Mouse (Mus musculus) midbrain, embryonic 13.5 days (tissue): ENCODE measurements around the gene Sgca. TPM values are rescaled to one million over a fixed set of nuclear protein-coding genes. Genes with fewer than 3 reads are reported as not detected.

Experiments
- ATAC-seq: fragments of 200-750 bp; cut with Nextera tagmentation; 2 replicates; pipeline ENCODE4 v1.8.0; 2017; ENCODE audit warnings: mild to moderate bottlenecking, moderate TSS enrichment, moderate library complexity
- H3K27ac ChIP-seq: fragments of 300-500 bp; sonication (generic); 2 replicates; pipeline ENCODE4 v1.5.1; 2015; ENCODE audit warnings: inconsistent platforms, mild to moderate bottlenecking, moderate library complexity
- H3K27me3 ChIP-seq: fragments of 300-500 bp; sonication (generic); 2 replicates; pipeline ENCODE4 v1.6.1; 2015; ENCODE audit warnings: mild to moderate bottlenecking, inconsistent platforms
- H3K36me3 ChIP-seq: fragments of 300-500 bp; sonication (generic); 2 replicates; pipeline ENCODE4 v1.6.1; 2015; ENCODE audit warnings: mild to moderate bottlenecking, inconsistent platforms
- H3K4me1 ChIP-seq: fragments of 300-500 bp; sonication (generic); replicated peaks from 2 replicates; pipeline ENCODE4 v1.6.1; 2015; ENCODE audit warnings: inconsistent platforms
- H3K4me2 ChIP-seq: fragments of 300-500 bp; sonication (generic); replicated peaks from 2 replicates; pipeline ENCODE4 v1.6.1; 2015; ENCODE audit warnings: moderate library complexity, mild to moderate bottlenecking, inconsistent platforms
- H3K4me3 ChIP-seq: fragments of 300-500 bp; sonication (generic); replicated peaks from 2 replicates; pipeline ENCODE4 v1.5.1; 2015; ENCODE audit warnings: mild to moderate bottlenecking, inconsistent platforms
- H3K9ac ChIP-seq: fragments of 300-500 bp; sonication (generic); replicated peaks from 2 replicates; pipeline ENCODE4 v1.6.1; 2015; ENCODE audit warnings: mild to moderate bottlenecking, inconsistent platforms
- H3K9me3 ChIP-seq: fragments of 300-500 bp; sonication (generic); 2 replicates; pipeline ENCODE4 v1.6.1; 2016; ENCODE audit warnings: mild to moderate bottlenecking, inconsistent platforms
- WGBS: fragments of 180-500 bp; shearing (Covaris S2); methylation state at CpG from one replicate; pipeline ENCODE4 v1.1.7; 2015; 5-methylcytosine and 5-hydroxymethylcytosine counted together
- polyA plus RNA-seq: library from polyadenylated mRNA; unstranded; fragments of >200 nt; fragmentation: Nextera tagmentation; extraction: Ambion mirVana; gene quantifications from 2 replicates; pipeline ENCODE4 v1.2.1, GENCODE M21; 2015

Sgca gene
- polyA plus RNA-seq, 1 experiment from 2014 or later: 0.17 TPM

DNA sequence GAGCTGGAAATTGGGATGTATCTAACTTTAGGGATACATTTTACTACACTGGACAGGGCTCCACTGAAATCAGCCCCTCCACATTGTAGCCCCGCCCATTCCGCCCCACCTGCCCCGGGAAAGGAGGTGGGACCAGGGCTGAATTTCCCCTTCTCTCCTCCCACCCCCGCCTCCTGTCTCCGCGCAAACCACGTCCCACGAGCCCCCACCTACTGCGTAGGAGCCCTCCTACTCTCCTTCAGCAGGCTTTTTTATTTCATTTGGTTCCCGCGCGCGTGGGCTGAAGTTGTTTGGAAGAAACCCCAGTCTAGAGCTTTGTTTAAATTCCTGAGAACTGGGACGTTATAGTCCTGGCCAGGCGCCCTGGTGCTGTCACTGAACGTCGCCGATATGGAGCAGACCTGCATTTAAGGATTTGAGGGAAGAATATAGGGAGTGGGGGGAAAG lies 38.8 kb downstream of the Sgca start:
- peak overlapping the region; percentile 28 for H3K4me3 ChIP-seq
- ATAC-seq: peak; percentile 46
- H3K9me3 ChIP-seq: no peaks in the 10 kb centered on the region
- H3K4me2 ChIP-seq: peak overlapping the region; percentile 53
- H3K27ac ChIP-seq: no peak overlapping the region
- H3K36me3 ChIP-seq: no peaks in the 10 kb centered on the region
- no peak overlapping the region; the same call in 1 of the 2 replicates for H3K9ac ChIP-seq
- under 1% methylated on average over 18 of the region's 18 CpGs for WGBS
- H3K4me1 ChIP-seq: peaks cover 23% of the 10 kb centered on the region
- peaks cover 90% of the 10 kb centered on the region for H3K27me3 ChIP-seq

DNA sequence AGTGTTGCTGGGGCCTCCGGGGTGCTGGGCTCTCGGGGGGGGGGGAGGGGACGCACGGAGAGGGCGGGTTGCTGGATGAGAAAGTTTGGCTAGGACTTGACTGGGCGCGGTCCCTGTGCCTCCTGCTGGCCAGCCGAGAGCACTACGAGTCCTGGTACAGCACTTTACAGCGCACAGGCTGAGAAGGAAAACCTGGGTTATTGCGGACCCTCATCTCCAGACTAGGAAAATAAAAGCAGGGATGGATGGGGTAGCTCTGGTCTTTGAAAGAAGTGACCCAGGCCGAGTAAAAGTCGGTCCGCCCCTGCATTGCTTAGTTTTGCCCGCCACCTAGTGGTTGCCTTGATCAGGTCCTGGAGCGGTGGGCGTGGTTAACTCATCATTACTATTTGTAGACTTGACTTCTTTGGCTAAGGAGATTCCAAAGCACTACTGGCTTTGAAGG lies 39.3 kb downstream of the Sgca start:
- no peaks in the 10 kb centered on the region for H3K36me3 ChIP-seq
- peak; percentile 76 for ATAC-seq
- H3K9me3 ChIP-seq: no peaks in the 10 kb centered on the region
- H3K9ac ChIP-seq: no peak overlapping the region
- H3K27ac ChIP-seq: no peak overlapping the region
- H3K27me3 ChIP-seq: peaks cover 89% of the 10 kb centered on the region
- H3K4me2 ChIP-seq: peak overlapping the region; percentile 53
- peaks cover 23% of the 10 kb centered on the region for H3K4me1 ChIP-seq
- H3K4me3 ChIP-seq: peak overlapping the region; percentile 25
- 1% methylated on average over 17 of the region's 17 CpGs for WGBS

DNA sequence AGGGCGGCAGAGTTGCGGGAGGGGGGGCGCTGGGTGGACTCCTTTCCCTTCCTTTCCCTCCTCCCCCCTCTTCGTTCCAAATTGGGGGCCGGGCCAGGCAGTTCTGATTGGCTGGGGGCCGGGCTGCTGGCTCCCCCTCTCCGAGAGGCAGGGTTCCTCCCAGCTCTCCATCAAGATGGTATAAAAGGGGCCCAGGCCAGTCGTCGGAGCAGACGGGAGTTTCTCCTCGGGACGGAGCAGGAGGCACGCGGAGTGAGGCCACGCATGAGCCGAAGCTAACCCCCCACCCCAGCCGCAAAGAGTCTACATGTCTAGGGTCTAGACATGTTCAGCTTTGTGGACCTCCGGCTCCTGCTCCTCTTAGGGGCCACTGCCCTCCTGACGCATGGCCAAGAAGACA lies 40.1 kb downstream of the Sgca start, which contains the start of gene Col1a1:
TSS of gene Col1a1 (plus strand) at position 180 of the 400 bp plus-strand sequence.
- WGBS: 21% methylated on average over 19 of the region's 19 CpGs
- Histone ChIP-seq H3K27me3 (peaks cover 85% of the 10 kb centered on the region), H3K9ac (no peak within 1 kb of the TSS), H3K4me2 (peak within 1 kb of the TSS; percentile 53), H3K4me1 (peaks cover 23% of the 10 kb centered on the region), H3K36me3 (no peaks in the 10 kb centered on the region), H3K4me3 (peak within 1 kb of the TSS; percentile 25), H3K27ac (no peak within 1 kb of the TSS), H3K9me3 (no peaks in the 10 kb centered on the region)
- ATAC-seq: no peak

DNA sequence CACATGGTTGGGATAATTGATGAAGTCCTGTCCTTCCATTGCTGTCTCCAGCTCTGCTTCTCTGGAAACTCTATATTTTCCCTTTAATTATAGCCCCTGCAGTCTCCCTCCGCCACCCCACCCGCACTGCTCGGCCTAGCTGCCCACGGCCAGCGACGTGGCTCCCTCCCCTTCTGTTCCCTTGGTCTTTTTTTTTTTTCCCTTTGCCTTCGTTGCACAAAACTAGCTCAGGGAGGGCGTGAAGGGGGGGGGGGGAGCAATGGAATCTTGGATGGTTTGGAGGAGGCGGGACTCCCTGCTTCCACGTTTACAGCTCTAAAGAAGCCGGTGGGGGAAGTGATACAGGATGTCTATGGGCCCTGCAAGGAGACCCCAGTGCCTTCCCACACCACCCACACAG lies 41.6 kb downstream of the Sgca start:
- no peak for ATAC-seq
- H3K27ac ChIP-seq: no peak overlapping the region
- no peaks in the 10 kb centered on the region for H3K36me3 ChIP-seq
- H3K9ac ChIP-seq: no peak overlapping the region
- H3K4me3 ChIP-seq: no peak overlapping the region
- no peaks in the 10 kb centered on the region for H3K9me3 ChIP-seq
- WGBS: 44% methylated on average over 11 of the region's 11 CpGs
- no peak overlapping the region for H3K4me2 ChIP-seq
- H3K27me3 ChIP-seq: peaks cover 73% of the 10 kb centered on the region
- peaks cover 23% of the 10 kb centered on the region for H3K4me1 ChIP-seq

DNA sequence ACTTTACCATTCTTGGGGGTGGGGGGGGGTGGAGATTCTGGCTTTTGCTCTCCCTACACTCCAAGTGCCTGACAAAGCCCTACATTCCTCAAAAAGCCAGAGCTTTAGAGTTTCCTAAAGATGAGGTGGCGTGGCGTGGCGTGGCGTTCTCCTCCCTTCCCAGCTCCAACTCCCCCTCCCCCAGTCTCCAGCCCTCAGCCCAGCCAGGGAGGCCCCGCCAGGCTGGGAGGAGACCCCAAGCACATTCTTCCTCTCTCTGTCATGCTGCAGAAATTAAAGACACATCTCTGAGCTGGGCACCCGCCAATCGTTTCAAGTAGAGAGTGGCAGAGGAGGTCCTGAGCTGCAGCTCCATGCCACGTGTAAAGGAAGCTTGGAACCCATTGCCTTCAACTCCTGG lies 42.5 kb downstream of the Sgca start:
- 16% methylated on average over 8 of the region's 8 CpGs for WGBS
- H3K36me3 ChIP-seq: no peaks in the 10 kb centered on the region
- H3K4me2 ChIP-seq: no peak overlapping the region
- H3K27me3 ChIP-seq: peaks cover 66% of the 10 kb centered on the region
- no peak overlapping the region for H3K4me3 ChIP-seq
- H3K4me1 ChIP-seq: peaks cover 32% of the 10 kb centered on the region
- ATAC-seq: no peak
- H3K9ac ChIP-seq: no peak overlapping the region
- no peak overlapping the region for H3K27ac ChIP-seq
- H3K9me3 ChIP-seq: no peaks in the 10 kb centered on the region

DNA sequence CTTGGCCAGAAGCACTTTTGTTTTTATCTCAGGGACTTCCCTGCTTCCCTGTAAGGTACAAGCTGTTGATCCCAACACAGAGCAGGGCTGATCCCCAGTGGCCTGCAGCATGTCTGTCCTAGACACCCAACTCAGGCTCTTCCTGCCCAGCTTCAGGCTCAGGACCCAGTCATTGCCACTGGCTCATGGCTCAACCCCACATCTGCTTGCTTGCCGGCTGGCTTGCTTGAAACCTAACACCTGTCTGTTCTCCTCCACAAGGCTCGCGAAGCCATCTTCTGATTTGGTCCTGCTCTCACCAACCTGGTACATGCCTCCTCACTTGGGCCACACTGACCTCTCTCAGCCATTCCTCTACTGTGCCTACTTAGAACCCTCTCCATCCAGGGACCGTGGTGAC lies 46.0 kb downstream of the Sgca start:
- WGBS: 60% methylated on average over 4 of the region's 4 CpGs
- Histone ChIP-seq H3K9me3 (no peaks in the 10 kb centered on the region), H3K27ac (no peak overlapping the region), H3K36me3 (no peaks in the 10 kb centered on the region), H3K9ac (no peak overlapping the region), H3K4me3 (no peak overlapping the region), H3K4me2 (no peak overlapping the region), H3K27me3 (peaks cover 35% of the 10 kb centered on the region), H3K4me1 (peaks cover 19% of the 10 kb centered on the region)
- ATAC-seq: no peak

DNA sequence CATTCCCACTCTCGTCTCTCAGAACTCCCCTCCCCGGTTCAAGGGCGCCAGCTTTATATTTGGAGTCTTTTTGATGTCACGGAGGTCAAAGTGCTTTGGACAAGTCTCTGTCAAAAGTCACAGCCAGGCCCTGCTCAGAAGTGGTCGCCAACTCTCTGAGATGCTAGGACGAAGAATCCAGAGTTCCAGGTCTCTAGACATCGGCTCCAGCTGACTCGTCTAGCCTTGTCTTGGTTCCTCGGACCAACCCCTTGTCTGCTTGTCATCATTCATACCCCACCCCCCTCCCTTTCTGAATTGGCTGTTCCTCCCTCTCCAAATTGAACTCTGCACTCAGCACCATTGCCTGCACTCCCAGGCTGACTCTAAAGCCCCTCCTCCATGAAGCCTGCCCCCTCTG lies 46.5 kb downstream of the Sgca start:
- no peak overlapping the region for H3K9ac ChIP-seq
- H3K27ac ChIP-seq: no peak overlapping the region
- H3K27me3 ChIP-seq: peaks cover 29% of the 10 kb centered on the region
- H3K4me1 ChIP-seq: peaks cover 19% of the 10 kb centered on the region
- no peaks in the 10 kb centered on the region for H3K36me3 ChIP-seq
- no peak for ATAC-seq
- no peak overlapping the region for H3K4me3 ChIP-seq
- whole genome bisulfite sequencing: 51% methylated on average over 9 of the region's 9 CpGs
- H3K4me2 ChIP-seq: no peak overlapping the region
- H3K9me3 ChIP-seq: no peaks in the 10 kb centered on the region

DNA sequence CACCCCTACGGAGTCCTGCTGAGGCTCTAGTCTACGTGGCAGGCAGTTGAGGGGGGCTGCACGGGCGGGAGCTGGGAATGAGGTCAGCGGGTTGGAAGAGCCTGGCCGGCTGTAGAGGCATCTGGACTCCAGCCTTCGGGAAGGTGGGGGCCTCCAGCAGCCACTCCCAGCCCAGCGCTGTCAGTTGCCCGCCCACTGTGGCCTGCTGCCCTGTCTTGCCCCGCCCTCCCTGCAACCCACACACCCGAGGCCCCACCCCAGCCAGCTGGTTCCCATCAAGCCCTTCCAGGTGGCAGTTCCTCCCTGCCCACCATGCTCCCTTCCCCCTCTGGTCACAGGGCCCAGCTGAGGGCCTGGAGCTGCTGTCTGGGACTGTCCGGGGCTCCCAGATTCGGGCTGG lies 47.3 kb downstream of the Sgca start:
- 7% methylated on average over 12 of the region's 13 CpGs for WGBS

DNA sequence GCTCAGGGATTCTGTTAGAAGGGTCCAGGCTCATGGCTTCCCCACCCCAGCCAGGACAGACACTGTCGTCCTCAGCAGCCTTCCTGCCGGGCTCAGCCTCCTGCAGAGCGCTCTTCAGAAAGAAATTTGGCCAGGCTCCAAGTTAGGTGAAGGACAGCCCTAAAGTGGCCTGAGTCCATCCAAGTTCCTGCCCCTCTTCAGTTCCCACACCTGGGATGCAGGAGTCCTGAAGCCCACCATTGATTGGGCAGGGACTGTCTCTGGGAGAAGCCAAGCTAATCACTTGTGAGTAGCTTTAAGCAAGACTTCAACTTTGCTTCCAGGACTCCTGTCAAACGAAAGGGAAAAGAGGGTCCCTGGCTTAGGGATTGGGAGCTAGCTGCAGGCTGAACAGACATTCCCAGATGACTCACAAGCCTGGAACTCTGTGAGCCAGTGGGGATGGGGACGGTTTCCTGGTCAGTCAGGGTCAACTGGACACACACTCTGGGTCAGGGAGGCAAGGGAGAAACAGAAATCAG lies 48.3 kb downstream of the Sgca start:
- ATAC-seq: no peak
- Histone ChIP-seq H3K4me1 (peaks cover 15% of the 10 kb centered on the region), H3K36me3 (no peaks in the 10 kb centered on the region), H3K9me3 (no peaks in the 10 kb centered on the region), H3K27me3 (peaks cover 11% of the 10 kb centered on the region), H3K4me3 (no peak overlapping the region), H3K27ac (no peak overlapping the region), H3K4me2 (no peak overlapping the region), H3K9ac (no peak overlapping the region; the same call in 1 of the 2 replicates)
- 27% methylated on average over 5 of the region's 5 CpGs for WGBS

More for the DNA sequence above, 47.3 kb downstream of the Sgca start:
- H3K27me3 ChIP-seq: peaks cover 21% of the 10 kb centered on the region
- H3K4me1 ChIP-seq: peaks cover 18% of the 10 kb centered on the region
- no peak overlapping the region for H3K4me3 ChIP-seq
- peak overlapping the region; percentile 9; the same call in 1 of the 2 replicates for H3K4me2 ChIP-seq
- no peaks in the 10 kb centered on the region for H3K9me3 ChIP-seq
- H3K36me3 ChIP-seq: no peaks in the 10 kb centered on the region
- ATAC-seq: peak; percentile 81
- H3K9ac ChIP-seq: no peak overlapping the region
- peak overlapping the region; percentile 62; the same call in 1 of the 2 replicates for H3K27ac ChIP-seq

DNA sequence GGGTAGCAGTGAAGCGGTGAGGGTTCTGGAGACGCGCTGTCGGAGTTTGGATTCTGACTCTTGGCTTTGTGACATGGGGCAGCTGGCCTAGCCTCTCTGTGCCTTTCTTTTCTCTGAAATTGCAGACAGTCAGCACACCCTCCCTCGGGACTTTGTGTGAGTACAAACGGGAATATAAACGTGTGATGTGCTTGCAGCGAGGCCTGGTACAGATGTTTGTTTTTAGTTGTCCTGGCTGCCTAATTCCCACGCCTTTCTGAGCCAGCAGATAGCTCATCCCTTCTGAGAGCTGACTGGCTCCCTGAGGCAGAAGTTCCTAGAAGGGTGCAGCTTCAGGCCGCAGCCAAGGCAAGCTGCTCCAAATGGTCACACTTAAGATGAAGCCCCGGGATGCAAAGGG lies 49.7 kb downstream of the Sgca start:
- Histone ChIP-seq H3K4me3 (no peak overlapping the region), H3K27ac (no peak overlapping the region), H3K27me3 (no peaks in the 10 kb centered on the region), H3K4me2 (no peak overlapping the region), H3K36me3 (no peaks in the 10 kb centered on the region), H3K4me1 (peaks cover 15% of the 10 kb centered on the region), H3K9me3 (no peaks in the 10 kb centered on the region), H3K9ac (no peak overlapping the region)
- ATAC-seq: no peak
- 82% methylated on average over 11 of the region's 11 CpGs for WGBS

DNA sequence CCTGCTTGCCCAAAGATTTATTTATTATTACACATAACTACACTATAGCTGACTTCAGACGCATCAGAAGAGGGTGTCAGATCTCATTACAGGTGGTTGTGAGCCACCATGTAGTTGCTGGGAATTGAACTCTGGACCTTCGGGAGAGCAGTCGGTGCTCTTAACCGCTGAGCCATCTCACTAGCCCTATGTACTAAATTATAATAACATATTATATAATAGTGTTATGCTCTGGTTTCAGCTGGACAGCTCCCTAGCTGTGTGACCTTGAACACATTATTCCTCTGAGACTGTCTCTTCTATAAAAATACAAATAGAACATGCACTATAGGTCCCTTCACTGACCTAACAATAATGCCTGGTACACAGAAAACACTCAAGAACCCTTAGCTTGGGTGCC lies 51.1 kb downstream of the Sgca start:
- no peak overlapping the region for H3K4me2 ChIP-seq
- peaks cover 15% of the 10 kb centered on the region for H3K4me1 ChIP-seq
- H3K9ac ChIP-seq: no peak overlapping the region
- no peaks in the 10 kb centered on the region for H3K27me3 ChIP-seq
- H3K36me3 ChIP-seq: no peaks in the 10 kb centered on the region
- H3K27ac ChIP-seq: no peak overlapping the region
- ATAC-seq: no peak
- H3K9me3 ChIP-seq: no peaks in the 10 kb centered on the region
- H3K4me3 ChIP-seq: no peak overlapping the region
- 95% methylated on average over 4 of the region's 4 CpGs for WGBS

DNA sequence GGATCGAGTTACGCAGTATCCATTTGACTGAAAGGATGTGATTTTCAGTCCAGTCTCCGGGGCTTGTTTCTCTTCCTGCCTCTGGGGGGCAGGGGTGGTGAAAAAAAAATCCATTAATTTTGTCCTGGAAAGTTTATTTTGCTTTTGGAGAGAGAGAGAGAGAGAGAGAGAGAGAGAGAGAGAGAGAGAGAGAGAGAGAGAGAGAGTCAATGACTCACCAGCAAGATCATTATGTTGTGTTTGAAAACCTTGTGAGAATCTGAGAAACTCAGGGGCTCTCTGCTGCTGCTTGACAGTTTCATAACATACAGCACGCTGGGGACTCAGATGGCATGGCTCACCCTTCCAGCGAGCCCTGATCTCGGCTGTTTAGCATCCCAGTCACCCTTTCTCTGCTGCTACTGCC lies 55.1 kb downstream of the Sgca start:
- H3K4me3 ChIP-seq: no peak overlapping the region
- ATAC-seq: no peak
- H3K4me2 ChIP-seq: no peak overlapping the region
- H3K36me3 ChIP-seq: no peaks in the 10 kb centered on the region
- 0 out of 2 replicates have a peak, but pooled peaks cover 4% of the 10 kb centered on the region for H3K4me1 ChIP-seq
- H3K9ac ChIP-seq: no peak overlapping the region
- no peaks in the 10 kb centered on the region for H3K9me3 ChIP-seq
- 65% methylated on average over 6 of the region's 6 CpGs for WGBS
- no peak overlapping the region for H3K27ac ChIP-seq
- H3K27me3 ChIP-seq: no peaks in the 10 kb centered on the region

DNA sequence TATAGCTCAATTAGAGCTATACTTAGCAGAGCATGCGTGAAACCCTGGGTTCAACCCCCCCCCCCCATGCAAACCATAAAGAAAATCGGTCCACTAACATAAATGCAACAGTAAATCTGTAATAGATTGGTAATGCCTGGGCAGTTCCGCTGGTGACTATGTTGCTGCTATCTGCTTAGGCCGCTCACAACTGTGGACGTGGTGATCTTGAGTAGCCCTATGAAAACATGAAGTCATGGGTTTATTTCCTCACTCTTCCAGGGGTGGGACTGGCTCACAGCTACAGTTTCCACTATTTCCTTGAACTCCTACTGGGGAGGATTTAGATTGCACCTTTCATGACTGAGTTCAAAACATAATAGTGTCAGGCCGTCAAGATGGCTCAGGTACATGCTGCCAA lies 58.4 kb downstream of the Sgca start:
- H3K4me1 ChIP-seq: peaks cover 10% of the 10 kb centered on the region
- no peaks in the 10 kb centered on the region for H3K27me3 ChIP-seq
- no peak overlapping the region for H3K27ac ChIP-seq
- H3K4me2 ChIP-seq: no peak overlapping the region
- H3K9ac ChIP-seq: no peak overlapping the region
- no peak overlapping the region for H3K4me3 ChIP-seq
- H3K36me3 ChIP-seq: no peaks in the 10 kb centered on the region
- no peaks in the 10 kb centered on the region for H3K9me3 ChIP-seq
- WGBS: 87% methylated on average over 6 of the region's 6 CpGs
- no peak for ATAC-seq
